Mouse (Mus musculus) kidney, postnatal 14 days (tissue): ENCODE measurements at regions not wholly inside any gene's neighbourhood (a gene's known extent, or its start where the extent isn't known, plus 50 kb on each side); places are given as distances from the start of the nearest gene placed in this dataset.
A peak's percentile ranks its signal among the peaks of the same experiment; 100 is the strongest.

Experiments used
- DNase-seq: peaks from one replicate; pipeline ENCODE4 v3.0.0; 2022; ENCODE audit warnings: mixed read lengths

GRCm38 (mm10) chr4:55726081-55726480, 193.8 kb upstream of the Klf4 start:
- no peak for DNase-seq

- DNase-seq, result no peak
Measured at GRCm38 (mm10) chr4:55724286-55724685, 192.0 kb upstream of the Klf4 start.

DNA sequence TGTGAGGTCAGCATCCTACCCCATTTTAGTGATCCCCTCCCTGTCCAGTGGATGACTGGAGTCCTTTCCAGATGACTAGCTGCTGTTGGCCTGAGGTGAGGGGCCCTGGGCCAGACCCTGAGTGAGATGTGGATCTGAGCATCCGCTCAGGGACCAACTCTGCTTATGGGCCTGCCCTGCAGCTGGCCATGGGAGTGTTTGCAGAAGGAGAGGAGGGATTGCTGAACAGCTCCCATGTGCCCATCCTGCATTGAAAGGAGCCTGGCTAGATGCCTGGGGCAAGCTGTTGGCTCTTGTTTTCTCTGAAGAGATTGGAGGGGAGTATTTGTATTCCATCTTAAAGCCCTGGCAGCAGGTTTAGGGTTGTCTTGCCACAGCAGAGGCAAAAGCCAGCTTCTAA, 190.9 kb upstream of the Klf4 start:
- no peak for DNase-seq

GRCm38 (mm10) chr4:55722388-55722787, 190.1 kb upstream of the Klf4 start:
- no peak for DNase-seq

- DNase-seq, result peak; percentile 72
Measured at GRCm38 (mm10) chr4:55721834-55722233, 189.6 kb upstream of the Klf4 start.

GRCm38 (mm10) chr4:55718438-55718837, 186.2 kb upstream of the Klf4 start:
- DNase-seq, result no peak

DNA sequence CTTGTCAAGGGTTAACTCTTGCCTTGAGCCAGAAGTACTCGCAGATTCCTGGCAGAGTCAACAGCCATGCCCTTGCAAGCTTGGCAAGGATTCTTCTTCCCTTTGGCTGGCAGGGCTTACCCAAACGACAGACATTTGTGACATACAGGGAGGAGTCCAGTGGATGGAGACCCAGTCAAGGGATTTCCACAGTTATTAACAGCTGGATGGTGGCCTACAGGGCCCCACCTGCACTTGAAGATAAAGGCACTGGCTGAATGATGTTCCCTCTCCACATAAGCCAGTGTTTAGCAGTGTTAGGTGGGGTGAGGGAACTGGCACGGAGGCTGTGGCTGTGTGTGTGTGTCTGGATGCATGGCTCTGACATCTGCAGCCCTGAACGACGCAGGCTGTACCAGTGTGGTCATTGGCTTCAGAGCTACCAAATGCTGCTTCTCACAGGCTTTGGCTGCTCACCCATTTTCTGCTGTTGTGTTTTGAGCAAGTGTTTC, 183.9 kb upstream of the Klf4 start:
- no peak for DNase-seq

- peak; percentile 19 for DNase-seq
Measured at GRCm38 (mm10) chr4:55711500-55712341, 179.5 kb upstream of the Klf4 start.

DNA sequence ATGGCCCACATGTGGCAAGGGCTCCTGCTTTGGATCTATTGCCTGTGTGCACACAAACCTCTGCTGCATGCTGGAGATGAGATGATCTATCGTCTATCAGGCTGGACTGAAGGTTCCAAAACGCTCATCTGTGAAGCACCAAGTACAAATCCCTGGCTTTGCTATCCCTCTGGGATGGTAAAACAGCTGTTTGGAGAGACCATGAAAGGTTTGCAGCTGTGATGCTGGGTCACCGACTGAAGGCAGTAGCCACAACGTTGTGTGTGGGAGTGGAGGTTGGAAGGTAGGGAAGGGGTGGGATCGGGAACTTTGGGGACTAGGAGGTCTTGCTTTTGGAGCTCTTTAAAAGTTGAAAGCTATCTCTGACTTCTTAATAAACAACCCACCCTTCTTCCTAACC, 178.2 kb upstream of the Klf4 start:
- DNase-seq, result no peak

DNA sequence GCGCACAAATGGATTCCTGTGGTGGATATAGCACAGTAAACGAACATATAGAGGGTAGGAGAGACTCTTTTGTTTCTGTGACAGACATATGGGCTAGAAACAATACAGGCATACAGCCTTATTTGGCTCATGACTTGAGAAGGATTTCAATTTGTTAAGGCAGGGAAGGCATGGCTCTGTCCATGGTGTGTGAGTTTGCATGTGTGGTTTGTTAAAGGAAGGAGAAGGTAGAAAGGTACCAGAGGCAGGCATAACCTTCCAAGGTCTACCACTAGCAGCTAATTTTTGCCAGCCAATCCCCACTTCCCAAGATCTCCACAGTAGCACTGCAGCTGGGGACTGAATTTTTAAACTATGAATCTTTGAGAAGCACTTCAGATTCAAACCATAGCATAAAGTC, 176.5 kb upstream of the Klf4 start:
- DNase-seq, result no peak

GRCm38 (mm10) chr4:55707916-55708315, 175.7 kb upstream of the Klf4 start:
- DNase-seq, result no peak

GRCm38 (mm10) chr4:55704921-55705320, 172.7 kb upstream of the Klf4 start:
- no peak for DNase-seq

DNA sequence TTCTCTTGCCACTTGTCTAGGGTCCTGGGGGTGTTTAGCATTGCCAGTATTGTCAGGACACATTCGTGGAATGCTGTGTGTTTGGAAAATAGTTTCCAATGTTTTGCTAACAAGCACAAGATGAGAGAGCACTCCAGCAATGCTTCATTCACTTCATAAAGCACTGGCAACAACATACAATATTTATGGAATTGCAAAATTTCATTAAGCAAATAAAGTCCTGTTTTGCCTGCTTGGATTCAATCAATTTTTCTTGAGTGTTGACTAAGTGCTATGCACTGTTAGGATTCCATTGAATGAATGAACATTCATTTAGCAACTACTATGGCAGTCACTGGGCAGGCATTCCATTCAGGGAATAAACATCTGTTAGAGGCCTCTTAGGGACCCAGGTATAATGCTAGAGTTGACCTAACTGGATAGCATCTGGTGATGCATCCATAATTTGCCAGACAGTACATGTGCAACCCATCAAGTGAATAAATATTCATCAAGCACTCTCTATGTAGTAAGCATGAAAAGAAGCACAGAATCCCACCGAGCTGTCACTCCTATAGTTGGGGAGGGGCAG, 171.2 kb upstream of the Klf4 start:
- DNase-seq, result no peak

DNA sequence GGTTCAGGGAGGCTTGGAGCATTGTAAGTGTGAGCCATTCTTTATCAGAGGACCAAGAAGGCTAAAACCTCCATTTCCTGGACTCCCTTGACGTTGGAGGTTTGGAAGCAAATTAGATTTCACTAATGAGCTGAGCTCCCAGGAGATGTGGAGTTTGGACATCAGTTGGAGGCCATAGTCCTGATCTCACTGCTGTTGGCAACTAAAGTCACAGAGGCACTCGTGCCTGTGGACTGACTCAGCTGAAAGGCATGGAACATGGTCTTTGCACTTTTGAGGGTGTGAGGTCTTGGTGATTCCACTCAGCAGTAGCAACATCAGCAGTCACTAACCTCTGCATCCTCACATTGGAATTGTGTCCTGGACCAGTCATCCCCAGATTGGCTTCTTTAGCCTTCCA, 169.1 kb upstream of the Klf4 start:
- DNase-seq, result no peak

DNA sequence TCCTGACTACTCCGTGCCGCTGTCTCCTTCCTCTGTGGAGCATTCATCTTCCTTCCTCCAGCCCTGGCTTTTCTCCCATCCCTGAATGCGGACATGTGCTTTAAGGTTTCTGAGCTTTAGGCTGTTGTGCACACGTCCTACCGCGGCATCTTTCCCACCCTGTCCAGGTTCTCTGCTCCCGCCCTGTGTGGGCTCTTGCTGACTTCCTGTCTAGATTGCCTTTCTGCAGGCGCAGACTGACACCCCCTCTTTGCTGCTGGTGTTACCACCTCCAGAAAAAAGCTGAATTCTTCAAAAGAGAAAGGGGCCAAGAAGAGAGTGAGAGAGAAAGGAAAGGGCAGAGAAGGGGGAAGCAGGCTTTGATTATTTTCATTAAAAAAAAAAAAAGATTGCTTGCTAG, 167.7 kb upstream of the Klf4 start:
- DNase-seq, result no peak

GRCm38 (mm10) chr4:55699161-55699560, 166.9 kb upstream of the Klf4 start:
- no peak for DNase-seq

GRCm38 (mm10) chr4:55697108-55697507, 164.8 kb upstream of the Klf4 start:
- DNase-seq, result no peak

DNA sequence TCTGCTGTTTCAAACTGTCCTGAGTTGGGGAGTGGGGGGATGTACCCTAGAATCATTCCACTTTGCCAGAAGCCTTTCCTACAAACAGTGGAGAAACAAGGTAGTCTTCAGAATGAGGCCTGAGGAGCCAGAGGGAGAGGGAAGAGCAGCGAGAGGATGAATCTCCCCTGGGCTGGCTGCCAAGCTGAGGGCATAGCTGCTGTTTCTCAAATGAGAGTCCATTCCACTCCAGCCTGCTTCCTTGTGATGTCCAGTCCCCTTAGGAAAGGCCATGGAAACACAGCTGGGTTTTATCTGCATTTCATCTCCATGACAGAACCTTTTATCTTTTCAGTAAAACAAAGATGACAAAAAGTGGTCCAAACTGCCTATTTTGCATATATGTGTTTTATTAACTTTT, 164.2 kb upstream of the Klf4 start:
- peak; percentile 50 for DNase-seq

DNA sequence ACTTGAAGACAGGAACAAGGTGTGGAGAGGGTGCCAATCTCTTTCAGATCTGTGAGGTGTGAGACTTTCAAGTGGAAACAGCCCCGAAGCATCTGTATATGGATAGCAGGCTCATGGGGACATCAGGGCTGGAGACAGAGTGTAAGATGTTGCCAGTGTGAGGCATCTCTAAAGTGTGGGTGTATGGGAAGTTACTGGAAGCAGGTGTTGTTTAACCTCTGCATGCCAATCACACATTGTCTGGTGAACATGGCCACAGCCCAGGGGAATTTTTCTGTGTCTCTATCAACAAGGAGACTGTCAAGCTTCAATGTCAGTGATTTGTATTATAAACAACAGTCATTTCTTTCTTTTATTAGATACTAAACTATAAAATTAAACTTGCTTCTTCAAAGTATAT, 163.0 kb upstream of the Klf4 start:
- no peak for DNase-seq

GRCm38 (mm10) chr4:55689479-55689878, 157.2 kb upstream of the Klf4 start:
- no peak for DNase-seq

GRCm38 (mm10) chr4:55686771-55687170, 154.5 kb upstream of the Klf4 start:
- no peak for DNase-seq

DNA sequence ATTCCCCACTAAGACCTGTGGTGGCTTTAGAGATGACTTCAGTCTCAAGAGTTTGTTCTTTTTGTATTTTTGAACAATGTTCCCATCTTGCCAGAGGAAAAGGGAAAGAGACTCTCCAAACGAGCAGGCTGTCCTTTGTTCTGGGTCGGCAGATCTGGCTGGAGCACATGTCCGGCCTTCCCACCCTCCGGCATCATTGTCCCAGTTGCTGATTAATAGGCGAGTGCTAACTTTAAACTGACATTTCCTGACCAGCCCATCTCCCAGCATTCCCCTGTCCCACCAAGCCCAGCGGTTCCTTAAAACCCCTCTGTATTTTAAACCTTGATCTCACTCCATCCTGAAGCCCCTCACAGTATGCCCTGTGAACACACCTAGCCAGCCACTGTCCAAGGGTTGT, 140.0 kb upstream of the Klf4 start:
- DNase-seq, result peak; percentile 60

- no peak for DNase-seq
Measured at GRCm38 (mm10) chr4:55670258-55670657, 138.0 kb upstream of the Klf4 start.

DNA sequence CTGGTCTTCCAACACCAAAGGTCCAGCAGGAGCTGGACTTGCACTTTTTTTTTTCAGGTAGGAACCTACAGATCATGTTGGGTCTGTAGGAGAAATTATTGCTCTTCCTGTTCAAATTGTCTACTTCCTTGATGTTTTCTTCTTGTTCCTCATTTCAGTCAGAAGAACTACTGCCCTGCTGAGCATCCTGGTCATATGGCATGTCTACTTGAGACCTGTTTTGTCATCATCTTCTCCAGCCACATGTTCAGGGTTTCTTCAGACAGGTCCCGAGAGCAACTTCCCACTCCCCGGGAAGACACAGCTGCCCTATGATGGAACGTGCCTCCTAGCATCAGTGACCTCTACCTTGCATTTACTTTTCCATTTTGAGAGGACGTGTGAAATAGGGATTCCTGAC, 132.6 kb upstream of the Klf4 start:
- DNase-seq, result no peak

GRCm38 (mm10) chr4:55663856-55664255, 131.6 kb upstream of the Klf4 start:
- peak; percentile 24 for DNase-seq
